Mouse (Mus musculus) layer of hippocampus, adult 11-12 months (tissue): ENCODE measurements around the gene Dolpp1.

ENCODE experiments used
- DNase-seq: peaks from one replicate; pipeline ENCODE4 v3.0.0; 2022; ENCODE audit warnings: low spot score

Gene Dolpp1

DNA sequence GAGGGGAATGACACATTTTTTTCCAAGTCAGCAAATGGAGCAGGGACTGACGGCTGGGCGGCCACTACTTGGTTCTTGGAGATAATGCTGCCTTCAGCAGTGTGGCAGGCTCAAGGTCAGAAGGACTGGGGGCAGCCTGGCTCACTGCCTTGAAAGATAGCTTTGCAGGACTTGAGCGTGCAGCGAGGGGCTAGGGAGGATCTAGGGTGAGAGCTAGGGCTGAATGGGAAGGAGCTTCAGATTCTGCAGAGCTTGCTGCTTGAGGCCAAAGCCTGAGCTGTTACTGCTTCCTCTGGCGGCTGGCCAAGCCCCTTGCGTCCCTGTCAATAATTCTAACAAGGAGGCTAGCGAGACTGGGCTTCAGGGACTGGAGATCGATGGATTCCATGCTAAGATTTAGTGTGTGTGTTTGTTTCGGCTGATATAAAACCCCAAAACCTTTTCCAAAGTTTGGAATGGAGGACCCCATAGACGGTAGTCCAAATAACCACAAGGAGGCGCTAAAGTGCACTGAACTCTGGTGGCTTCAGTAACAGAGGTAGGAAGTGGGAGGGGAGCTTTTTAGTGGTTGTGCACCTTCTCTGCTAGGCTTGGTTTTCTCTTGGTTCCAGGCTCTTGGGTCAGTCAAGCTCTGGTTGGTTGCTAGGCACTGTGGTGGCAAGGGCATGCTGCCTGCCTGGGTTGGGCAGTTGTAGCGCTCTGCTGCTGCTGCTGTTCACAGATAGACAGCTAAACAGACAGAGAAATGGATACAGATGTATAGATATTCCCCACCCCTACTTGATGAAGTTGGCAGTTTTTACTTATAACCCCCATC is 48.9 kb downstream of the Dolpp1 start:
- peak; percentile 76 for DNase-seq

DNA sequence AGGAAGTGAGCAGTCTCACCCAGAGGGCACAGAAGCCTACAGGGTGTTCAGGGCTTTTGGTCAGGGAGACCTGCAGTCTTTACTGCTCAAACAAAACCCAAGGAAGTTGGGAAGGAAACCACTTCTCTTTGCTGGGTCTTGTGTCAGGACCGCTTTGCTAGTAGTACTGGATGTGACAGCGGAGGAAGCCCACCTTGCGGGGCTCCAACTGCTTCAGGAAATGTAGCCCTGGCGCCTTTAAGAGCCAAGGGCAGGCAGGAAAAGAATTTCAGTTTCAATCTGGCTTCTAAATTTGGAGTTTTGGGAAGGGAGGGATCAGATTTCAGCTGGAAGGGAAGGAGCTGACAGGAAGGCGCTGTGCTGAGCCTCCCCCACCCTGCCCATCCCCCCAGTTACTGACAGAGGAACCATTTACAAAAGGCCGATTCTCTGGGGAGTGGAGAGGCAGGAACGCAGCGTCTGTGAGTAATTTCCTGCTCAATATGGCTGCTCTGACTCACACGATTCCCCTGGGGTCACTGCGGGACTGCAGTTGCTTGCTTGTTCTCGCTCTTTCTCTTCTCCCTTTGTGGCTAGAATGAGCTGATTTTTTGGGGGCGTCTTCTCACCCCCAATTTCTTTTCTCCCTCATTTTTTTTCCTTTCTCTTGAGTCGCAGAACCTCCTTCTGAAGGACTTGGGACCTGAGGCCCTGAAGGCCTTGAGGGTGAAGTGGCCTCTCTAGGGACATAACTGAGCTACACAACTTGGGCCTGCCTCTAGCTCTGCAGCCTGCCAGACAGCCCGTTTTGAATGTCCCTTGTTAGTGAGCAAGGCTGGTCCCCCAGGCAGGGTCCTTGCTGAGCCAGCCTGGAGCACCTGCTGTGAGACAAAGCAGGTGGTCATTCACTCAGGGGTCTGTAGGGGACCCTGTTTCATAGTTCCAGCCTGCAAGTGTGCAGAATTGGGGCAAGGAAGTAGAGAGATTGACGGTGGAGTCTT is 49.8 kb downstream of the Dolpp1 start:
- peak; percentile 82 for DNase-seq

DNA sequence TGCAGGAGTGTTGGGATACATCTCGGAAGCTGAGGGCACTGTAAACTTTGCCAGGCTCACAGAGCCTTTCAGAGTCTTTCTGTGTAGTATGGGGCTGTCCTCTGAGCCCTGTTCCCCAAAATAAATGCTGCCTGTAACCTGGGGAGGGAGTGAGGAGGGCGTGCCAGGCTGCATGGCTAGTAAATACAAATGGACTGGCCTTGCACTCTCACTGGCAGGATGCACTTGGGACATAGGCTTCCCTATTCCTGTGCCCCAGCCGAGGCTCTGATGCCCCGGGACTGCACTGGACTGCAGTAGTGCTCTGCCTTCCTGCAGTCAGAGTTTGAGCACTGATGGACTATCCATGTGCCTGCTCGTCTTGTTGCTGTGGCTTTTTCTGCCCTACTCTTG is 50.4 kb downstream of the Dolpp1 start:
- no peak for DNase-seq

DNA sequence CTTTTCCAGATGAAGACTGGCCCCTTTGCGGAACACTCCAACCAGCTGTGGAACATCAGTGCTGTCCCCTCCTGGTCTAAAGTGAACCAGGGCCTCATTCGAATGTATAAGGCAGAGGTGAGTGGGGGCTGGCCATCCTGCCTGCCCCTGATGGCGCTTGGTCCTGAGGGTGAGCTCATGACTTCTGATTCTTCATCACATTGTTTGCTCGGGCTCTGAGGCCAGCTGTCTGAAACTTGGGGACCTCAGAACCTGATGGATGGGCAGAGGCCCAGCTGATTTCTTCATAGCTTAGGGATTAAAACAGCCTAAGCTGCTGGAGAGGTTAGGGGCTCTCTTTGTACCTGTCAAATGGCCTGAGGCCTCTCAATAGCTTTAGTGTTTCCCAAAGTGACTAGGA is 51.2 kb downstream of the Dolpp1 start:
- no peak for DNase-seq

DNA sequence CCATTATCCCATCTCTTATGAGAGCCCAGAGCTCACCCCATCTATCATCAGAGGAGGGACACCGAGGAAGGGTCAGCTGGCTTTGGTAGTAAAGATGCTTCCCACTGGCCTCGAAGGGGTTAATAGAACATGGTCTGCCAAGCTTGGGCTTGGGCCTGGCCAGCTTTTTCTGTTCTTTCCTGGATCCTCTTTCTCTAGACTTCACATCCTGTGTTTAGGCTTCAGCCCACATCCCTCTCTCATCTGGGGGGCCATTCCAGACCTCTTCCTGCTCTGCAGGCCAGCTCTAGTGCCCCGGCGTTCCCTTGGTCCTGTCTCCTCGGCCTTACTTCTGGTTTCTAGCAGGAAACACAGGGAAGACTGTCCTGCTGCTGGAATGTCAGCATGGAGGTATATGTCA is 52.0 kb downstream of the Dolpp1 start:
- DNase-seq = no peak

DNA sequence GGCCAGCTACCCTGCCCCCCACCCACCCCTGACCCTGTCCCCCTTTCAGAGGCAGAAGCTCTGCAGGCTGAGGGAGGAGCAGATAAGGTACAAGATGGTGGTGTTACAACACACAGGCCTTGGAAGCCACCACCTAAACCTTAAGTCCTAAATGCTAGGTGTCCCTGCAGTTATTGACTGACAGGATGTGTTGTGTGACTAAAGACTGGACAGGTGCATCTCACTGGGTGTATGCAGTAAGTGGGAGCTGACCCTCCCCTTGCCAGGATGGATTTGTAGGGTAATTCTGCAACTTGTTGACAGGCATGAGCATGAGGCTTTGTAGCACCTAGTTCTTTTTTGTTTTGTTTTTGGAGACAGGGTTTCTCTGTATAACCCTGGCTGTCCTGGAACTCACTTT is 52.4 kb downstream of the Dolpp1 start:
- no peak for DNase-seq

DNA sequence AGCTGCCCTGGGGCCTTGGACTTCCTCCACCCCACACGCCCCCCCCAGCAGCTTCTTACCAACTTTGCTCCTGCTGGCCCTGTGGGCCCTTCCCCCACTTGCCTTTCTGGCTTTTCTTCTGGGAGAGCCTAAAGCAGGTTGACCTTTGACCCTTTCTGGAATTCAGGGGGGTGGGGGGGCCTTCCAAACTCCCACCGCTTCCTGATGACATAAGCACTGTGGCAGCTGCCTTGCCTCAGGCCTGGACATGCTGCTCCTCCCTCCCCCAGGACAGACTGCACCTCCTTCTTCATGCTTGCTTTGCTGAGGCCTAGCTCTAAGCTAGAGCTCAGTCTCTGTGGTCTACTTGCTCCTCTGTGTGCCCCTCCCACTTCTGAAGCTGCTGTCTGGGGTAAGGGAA is 53.3 kb downstream of the Dolpp1 start:
- no peak for DNase-seq

DNA sequence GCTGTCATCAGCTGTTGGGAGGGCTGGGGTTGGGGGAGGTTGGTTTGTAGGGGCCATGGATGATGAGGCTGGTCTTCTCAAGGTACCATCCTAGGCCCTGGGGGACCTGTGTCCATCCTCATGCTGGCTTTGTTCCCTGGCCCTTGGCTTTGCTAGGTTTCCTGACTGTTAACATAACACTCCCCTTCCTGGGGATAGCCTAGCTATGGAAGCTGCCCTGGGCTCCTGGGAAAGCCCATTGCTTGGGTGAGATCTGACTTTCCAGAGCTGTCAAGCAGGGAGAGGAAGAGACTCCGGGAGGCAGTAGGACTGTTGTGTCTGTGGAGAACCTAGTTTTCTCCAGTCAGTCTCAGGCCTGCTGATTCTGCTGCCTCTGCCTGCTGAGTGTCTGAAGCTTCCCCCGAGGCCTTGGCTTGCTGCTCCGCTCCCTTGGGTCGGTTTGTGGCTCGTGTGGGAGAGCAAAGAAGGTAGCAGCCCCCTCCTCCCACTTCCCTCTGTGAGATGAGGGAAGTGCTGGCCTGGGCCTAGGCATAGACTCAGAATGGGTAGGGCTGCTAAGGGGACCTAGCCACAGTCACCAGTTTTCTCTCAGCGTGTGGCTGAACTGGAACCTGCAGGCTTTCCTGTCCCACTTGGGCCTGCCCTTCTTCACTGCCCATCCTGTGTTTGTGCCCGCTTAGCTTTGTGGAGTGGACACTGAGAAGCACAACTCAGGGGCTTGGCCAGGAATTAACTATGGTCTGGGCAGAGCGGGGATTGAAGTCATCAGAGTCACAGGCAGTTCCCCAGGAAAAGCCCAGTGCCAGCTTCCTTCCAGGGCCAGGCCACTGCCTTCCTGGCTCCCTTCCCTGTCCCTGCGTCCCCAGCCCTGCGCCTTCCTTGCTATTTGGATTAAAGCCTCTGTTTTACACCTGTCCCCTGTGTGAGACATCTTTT is 55.1 kb downstream of the Dolpp1 start:
- no peak for DNase-seq

DNA sequence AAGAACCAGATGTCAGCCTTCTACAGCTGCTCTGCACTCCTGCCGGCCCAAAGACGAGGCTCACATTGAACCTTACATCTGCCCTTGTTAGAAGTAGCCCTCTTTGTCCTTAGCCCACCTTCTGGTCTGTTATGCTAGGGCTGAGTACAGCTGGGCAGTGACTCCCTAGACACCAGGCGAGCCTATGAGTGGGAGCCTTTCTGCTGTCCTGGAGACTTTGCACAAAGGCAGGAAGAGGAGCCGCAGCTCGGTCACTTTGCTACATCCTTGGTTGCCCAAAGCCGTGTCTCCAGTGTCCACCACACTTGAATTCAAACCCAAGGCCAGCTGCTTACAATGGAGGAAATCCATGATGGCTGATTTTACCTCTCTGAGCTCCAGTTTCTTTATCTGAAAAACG is 56.3 kb downstream of the Dolpp1 start:
- DNase-seq = no peak
